Mouse (Mus musculus) cortical plate, adult 2 months (tissue): ENCODE results near the gene Cmip.

Experiments
- CTCF ChIP-seq: fragments of 200-500 bp; IDR thresholded peaks from 2 replicates; pipeline ENCODE4 v1.5.1; 2011; ENCODE audit warnings: mild to moderate bottlenecking, control low read depth, low read length; ENCODE audit not compliant: insufficient read depth; ENCODE audit errors: extremely low read depth
- POLR2A ChIP-seq: fragments of 200-500 bp; IDR thresholded peaks from 2 replicates; pipeline ENCODE4 v1.6.1; 2011; ENCODE audit warnings: mild to moderate bottlenecking, low read length, control low read depth; ENCODE audit not compliant: insufficient read depth; ENCODE audit errors: extremely low read depth

GRCm38 (mm10) chr8:117292262-117292661, 35.4 kb downstream of the Cmip start:
- TF ChIP-seq POLR2A: no peak
- no peak for TF ChIP-seq CTCF
